Mouse (Mus musculus): Measurements from ENCODE around the gene Ttll3. TPM values are rescaled to one million over a fixed set of nuclear protein-coding genes. Genes with fewer than 3 reads are reported as not detected.

Ttll3 gene
- total RNA-seq, 2 experiments from 2014 or later = 1.8 to 4.3 TPM

- DNase-seq = peak; percentile 100
Measured at GRCm38 (mm10) chr6:113419199-113419587, 30.1 kb downstream of the Ttll3 start, which contains the start of gene Rpusd3. Gene Rpusd3 (minus strand): TSS chr6:113419340.

DNA sequence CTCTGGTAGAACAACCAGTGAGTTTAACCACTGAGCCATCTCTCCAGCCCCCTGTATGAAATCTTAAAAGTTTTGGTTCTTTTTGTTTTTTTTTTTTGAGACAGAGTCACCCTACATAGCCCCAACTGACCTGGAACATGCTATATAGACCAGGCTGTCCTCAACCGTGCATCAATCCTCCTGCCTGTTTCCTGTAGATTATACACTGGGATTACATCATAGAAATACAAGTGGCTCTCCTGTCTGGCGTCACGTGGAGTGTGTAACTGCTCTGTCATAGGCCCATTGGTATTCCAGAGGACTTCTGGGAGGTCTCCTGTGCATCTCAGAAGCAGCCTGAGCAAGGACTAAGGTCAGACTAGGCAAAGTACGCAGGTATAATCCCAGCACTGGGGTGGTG is 33.9 kb downstream of the Ttll3 start:
- no peak for DNase-seq

GRCm38 (mm10) chr6:113424187-113424586 is 35.1 kb downstream of the Ttll3 start:
- no peak for DNase-seq

DNA sequence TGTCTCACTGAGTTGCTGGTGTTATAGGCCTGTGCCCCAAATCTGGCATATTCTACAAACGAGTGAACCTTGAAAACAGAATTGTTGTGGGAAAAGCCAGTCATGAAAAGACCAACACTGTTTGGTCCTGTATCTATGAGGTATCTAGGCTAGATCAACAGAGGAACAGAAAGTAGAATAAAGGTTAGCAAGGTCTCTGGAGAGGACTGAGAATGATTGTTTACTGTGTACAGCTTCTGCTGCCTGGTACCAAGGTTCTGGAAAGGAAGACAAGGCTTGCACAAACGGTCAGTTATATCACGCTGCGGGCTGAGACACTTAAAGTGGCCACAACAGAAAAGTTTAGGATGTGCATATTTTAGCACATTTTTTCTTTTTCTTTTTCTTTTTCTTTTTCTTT is 37.6 kb downstream of the Ttll3 start:
- DNase-seq = no peak

GRCm38 (mm10) chr6:113427397-113427796 is 38.3 kb downstream of the Ttll3 start:
- DNase-seq = peak; percentile 65

- DNase-seq = no peak
Measured at GRCm38 (mm10) chr6:113428006-113428405, 38.9 kb downstream of the Ttll3 start.

DNA sequence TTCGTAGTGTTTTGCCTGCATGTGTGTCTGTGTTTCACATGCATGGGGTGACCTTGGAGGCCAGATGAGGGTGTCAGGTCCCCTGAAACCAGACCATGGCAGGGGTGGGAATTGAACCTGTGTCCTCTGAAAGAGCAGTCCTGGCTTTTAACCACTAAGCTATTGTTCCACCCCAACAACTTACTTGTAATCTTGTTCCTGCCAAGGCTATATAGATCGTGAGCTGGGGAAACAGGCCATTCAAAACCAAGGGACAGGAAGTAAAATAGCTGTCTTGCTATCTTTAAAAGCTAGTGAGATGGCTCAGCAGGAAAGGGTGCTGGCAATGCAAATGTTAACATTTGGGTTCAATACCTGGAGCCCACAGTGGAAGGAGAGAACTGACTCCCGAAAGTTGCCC is 40.9 kb downstream of the Ttll3 start:
- no peak for DNase-seq

GRCm38 (mm10) chr6:113430846-113431245 is 41.8 kb downstream of the Ttll3 start:
- no peak for DNase-seq

DNA sequence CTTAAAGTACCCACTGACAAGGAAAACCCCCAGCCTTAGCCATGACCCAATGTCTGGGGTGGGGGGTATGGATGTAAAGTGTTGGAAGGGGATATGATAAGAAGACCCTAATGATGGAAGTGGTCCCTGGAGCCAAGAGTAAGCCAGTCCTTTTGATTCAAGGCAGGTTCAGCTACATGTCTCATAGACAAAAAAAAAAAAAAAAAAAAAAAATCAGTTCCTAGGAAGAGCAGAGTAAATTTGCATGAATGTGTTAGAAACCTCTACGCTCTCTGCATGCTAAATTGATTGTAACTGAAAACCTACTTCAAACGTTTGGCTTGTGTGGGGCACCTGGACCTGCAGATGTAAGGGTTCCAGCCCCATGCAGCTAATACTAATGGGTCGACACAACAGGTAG is 42.7 kb downstream of the Ttll3 start:
- DNase-seq = no peak

GRCm38 (mm10) chr6:113433661-113434060 is 44.6 kb downstream of the Ttll3 start:
- DNase-seq = peak; percentile 43

DNA sequence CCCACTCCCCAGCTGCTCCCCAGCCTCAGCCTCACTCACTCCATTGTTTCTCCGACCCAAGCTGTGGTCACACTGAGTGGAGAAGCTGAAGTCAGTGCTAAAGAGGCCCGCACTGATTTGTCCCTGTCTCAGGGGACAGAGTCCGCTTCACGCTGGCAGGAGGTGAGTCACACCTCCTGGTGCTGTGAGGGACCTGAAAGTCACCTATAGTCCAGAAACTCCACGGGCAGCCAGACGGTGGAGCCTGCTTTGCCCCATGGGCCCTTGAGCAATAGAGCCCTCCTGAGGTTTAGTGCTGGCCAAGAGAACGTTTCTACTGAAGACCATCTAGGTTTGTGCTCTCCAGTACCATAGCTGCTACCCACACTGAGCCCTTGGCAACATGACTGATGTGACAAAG is 45.6 kb downstream of the Ttll3 start:
- peak; percentile 70 for DNase-seq

DNA sequence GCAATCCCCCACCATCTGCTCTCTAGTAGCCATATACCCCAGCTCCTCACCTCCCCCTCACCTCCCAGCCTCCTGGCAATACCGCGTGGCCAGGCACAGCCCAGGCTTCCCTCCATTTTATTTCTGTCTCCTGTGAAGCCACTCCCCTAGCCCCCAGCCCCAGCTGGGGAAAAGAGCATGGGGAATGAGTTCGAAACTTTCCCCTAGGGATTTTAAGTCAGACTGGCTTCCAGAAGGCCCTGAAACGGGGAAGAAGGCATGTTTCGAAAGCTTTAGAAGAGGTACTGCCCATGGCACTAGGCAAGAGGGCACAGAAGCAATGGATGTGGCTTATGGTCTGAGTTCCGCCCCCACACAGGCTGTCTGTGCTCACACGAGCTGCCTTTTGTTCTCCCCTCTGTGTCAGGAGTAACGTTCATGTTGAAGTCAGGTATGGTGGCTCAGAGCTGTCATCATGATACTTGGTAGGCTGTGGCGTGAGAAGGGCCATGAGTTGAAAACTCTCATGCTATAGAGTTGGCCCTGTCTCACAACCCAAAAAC is 46.7 kb downstream of the Ttll3 start, which contains the start of gene Cidec:
TSS of gene Cidec (minus strand) at position 97 of the 542 bp plus-strand sequence.
- peak; percentile 45 for DNase-seq

- no peak for DNase-seq
Measured at GRCm38 (mm10) chr6:113437135-113437534, 48.1 kb downstream of the Ttll3 start.

GRCm38 (mm10) chr6:113438721-113439430 is 49.8 kb downstream of the Ttll3 start:
- DNase-seq = peak; percentile 51

- DNase-seq = peak; percentile 72
Measured at GRCm38 (mm10) chr6:113440686-113441085, 51.6 kb downstream of the Ttll3 start.

- peak; percentile 85 for DNase-seq
Measured at GRCm38 (mm10) chr6:113441147-113441680, 52.2 kb downstream of the Ttll3 start.

- DNase-seq = no peak
Measured at GRCm38 (mm10) chr6:113442087-113442441, 53.0 kb downstream of the Ttll3 start.

DNA sequence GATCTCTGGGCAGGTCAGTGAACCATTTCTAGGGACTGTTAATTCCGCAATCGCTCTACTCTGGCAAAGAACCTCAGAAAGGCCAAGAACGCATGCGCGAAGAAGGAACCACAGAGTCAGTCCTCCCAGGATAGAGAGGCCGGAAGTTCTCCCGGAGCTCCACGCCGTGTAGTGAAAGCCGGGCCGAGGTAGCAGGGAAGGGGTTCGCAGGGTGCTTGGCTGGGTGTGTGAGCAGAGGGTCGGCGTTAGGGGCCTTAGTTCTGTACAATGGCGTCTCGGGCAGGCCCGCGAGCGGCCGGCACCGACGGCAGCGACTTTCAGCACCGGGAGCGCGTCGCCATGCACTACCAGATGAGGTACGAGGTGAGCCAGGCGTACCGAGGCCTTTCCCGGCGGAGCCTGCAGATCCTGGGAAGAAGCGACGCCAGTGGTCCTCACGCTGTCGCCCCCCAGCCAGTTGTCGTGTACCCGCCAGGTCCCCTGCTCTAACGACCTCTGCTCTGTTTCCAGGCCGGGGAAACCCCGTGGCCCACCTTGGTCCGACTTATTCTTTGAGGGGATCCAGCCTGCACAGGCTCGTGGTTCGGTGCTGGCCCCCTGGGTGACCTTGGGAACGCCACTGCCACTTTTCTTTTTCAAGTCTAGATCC is 53.5 kb downstream of the Ttll3 start, which contains the start of gene Jagn1:
TSS of gene Jagn1 (plus strand) at position 128 of the 649 bp plus-strand sequence.
- DNase-seq = peak; percentile 96

DNA sequence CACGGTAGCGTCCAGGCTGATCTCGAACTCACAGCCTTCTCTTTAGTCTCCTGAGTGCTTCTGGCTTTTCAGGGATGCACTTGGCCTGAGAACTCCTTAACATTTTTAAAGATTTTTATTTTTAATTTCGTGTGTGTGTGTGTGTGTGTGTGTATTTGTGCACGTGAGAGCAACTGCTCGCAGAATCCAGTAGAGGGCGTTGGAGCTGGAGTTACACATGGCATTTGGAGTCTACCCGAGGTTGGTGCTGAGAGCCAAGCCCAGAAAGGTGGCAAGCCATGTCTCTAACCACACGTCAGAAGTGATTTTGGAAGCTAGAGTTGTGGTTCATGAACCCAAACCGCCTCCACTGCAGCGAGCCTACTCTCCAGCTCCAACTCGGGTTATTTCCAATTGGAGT is 54.0 kb downstream of the Ttll3 start:
- DNase-seq = no peak

DNA sequence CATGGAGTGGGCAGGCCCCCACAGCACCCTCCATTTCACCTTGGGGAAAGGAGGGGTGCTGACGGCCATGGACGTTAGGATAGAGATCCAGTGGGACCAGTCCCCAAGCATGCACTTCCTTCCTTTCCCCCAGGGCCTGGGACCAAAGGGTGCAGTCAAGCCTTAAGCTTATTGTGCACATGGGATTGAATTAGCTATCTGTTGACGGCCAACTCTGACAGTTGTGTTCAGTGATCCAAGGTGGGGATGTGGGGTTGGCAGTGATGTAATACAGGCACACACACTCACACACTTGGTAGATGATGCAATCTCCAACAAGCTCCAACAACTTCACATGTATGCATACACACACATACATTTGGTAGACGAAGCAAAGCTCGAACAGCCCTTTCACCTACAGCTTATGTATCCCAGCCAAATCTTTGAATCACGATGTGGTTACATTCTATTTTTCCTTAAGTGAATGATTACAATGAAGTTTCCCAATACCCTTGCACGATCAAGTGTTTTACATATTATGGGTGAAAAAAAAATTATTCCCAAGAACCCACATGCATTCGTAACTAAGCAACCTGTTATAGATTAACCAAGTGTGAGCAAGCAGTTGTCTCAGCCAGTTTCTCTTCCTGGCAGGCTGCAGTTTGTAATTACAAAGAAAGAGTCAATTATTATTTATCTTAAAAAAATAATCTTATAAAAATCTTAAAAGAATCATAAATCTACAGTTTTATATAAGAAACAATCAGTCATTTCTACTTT is 55.3 kb downstream of the Ttll3 start:
- no peak for DNase-seq

GRCm38 (mm10) chr6:113447639-113448038 is 58.6 kb downstream of the Ttll3 start:
- DNase-seq = no peak

GRCm38 (mm10) chr6:113451839-113452238 is 62.8 kb downstream of the Ttll3 start:
- no peak for DNase-seq

Data from adrenal gland, postnatal 10 days (tissue).